Mouse (Mus musculus) ES-E14 (cell line): ENCODE data around the gene Cradd.

Source experiments
- CHD2 ChIP-seq: IDR thresholded peaks from 2 replicates; pipeline ENCODE4 v1.6.1; 2014; ENCODE audit warnings: mild to moderate bottlenecking, low read depth, low read length, inconsistent platforms
- HCFC1 ChIP-seq: IDR thresholded peaks from 2 replicates; pipeline ENCODE4 v1.6.1; 2012; ENCODE audit warnings: low read length, inconsistent platforms, borderline replicate concordance; ENCODE audit not compliant: insufficient read depth
- MAFK ChIP-seq: IDR thresholded peaks from 2 replicates; pipeline ENCODE4 v1.6.1; 2014; ENCODE audit warnings: mild to moderate bottlenecking, low read depth, low read length, inconsistent platforms; ENCODE audit not compliant: insufficient read depth

DNA sequence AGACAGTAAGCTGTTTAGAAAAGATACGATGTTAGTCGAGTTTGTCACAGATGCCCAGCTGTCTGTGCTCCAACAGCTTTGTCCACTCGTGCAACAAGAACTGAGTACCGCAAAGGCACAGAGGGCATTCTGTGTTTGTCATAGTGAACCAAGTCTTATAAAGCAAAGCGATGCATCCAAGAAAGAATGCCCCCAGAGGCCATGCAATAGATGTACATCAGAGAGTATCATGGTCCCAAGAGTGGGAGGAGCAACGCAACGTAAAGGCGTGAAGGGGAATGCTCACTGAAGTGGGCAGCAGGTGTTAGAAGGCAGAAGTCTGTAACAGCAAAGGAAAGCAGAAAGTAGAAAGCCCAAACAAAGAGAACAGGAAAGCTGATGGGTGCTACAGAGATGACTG is 66.0 kb downstream of the Cradd start:
- no peak for TF ChIP-seq MAFK
- TF ChIP-seq HCFC1 = no peak
- TF ChIP-seq CHD2 = no peak
